Mouse (Mus musculus) lung, embryonic 15.5 days (tissue): ENCODE results near the gene Rhou. TPM values are rescaled to one million over a fixed set of nuclear protein-coding genes. Genes with fewer than 3 reads are reported as not detected.
A peak's percentile ranks its signal among the peaks of the same experiment; 100 is the strongest.
"Not testable (repeated sequence)": the region's sequence is repeated elsewhere in the genome, so short reads cannot be mapped to it uniquely, and the experiment has no call there.

Source experiments
- ATAC-seq: fragments of 200-750 bp; cut with Nextera tagmentation; 2 replicates; pipeline ENCODE4 v1.8.0; 2017; ENCODE audit warnings: moderate number of reproducible peaks, borderline replicate concordance; ENCODE audit not compliant: low FRiP score, low TSS enrichment; ENCODE audit errors: extremely low read depth
- H3K27ac ChIP-seq: fragments of 300-500 bp; sonication (generic); 2 replicates; pipeline ENCODE4 v1.5.1; 2015; ENCODE audit warnings: moderate library complexity, mild to moderate bottlenecking, inconsistent platforms
- H3K27me3 ChIP-seq: fragments of 300-500 bp; sonication (generic); 2 replicates; pipeline ENCODE4 v1.6.1; 2015; ENCODE audit warnings: inconsistent platforms
- H3K36me3 ChIP-seq: fragments of 300-500 bp; sonication (generic); 2 replicates; pipeline ENCODE4 v1.6.1; 2015; ENCODE audit warnings: inconsistent platforms
- H3K4me1 ChIP-seq: fragments of 300-500 bp; sonication (generic); 2 replicates; pipeline ENCODE4 v1.6.1; 2015; ENCODE audit warnings: inconsistent platforms
- H3K4me2 ChIP-seq: fragments of 300-500 bp; sonication (generic); 2 replicates; pipeline ENCODE4 v1.6.1; 2015; ENCODE audit warnings: inconsistent platforms, mild to moderate bottlenecking, moderate library complexity
- H3K4me3 ChIP-seq: fragments of 300-500 bp; sonication (generic); 2 replicates; pipeline ENCODE4 v1.5.1; 2015; ENCODE audit warnings: mild to moderate bottlenecking, inconsistent platforms
- H3K9ac ChIP-seq: fragments of 300-500 bp; sonication (generic); 2 replicates; pipeline ENCODE4 v1.6.1; 2015; ENCODE audit warnings: inconsistent platforms
- H3K9me3 ChIP-seq: fragments of 300-500 bp; sonication (generic); 2 replicates; pipeline ENCODE4 v1.6.1; 2016; ENCODE audit warnings: inconsistent platforms
- WGBS: fragments of 180-500 bp; shearing (Covaris S2); methylation state at CpG from one replicate; pipeline ENCODE4 v1.1.7; 2015; 5-methylcytosine and 5-hydroxymethylcytosine counted together
- polyA plus RNA-seq: library from polyadenylated mRNA; unstranded; fragments of >200 nt; fragmentation: Nextera tagmentation; extraction: Ambion mirVana; gene quantifications from 2 replicates; pipeline ENCODE4 v1.2.1, GENCODE M21; 2015

Gene Rhou
- polyA plus RNA-seq, result 7.9 and 9.3 TPM in 2 replicates

DNA sequence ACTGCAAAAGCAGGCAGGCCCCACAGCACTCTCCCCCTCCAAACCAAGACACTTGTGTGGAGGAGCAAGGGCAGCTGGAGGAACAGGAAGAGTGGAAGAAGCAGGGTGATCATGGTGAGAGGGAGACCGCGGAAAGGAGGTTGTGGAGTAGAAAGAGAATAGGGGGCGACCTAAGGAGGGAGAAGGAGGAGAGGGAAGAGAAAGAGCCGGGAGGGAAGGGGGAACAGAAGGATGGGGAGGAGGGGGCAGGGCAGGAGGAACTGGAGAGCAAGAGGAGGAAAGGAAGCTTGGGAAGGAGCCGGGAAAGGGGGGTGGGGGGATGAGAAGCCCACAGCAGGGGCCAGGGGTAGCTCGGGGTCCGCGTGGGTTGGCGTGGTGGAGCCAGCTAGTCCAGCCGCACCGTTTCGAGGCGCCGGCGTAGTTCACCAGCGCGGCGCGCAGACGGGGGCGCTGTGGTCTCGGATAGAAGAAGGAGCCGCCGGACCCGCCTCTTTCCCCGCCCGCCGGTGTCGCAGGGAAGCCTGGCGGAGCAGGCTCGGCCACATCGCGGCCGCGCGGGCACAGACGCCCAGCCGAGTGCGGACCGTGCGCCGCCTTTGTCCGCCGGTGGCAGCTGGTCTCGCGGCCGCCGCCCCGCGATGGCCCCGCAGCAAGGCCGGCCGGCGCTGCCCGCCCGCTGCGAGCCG is at the start of gene Rhou:
Gene Rhou, plus strand, starts transcription at position 622 of the 686 bp plus-strand sequence.
- peak; percentile 75 for ATAC-seq
- Histone ChIP-seq H3K27ac (peak within 1 kb of the TSS; percentile 85), H3K4me1 (peaks cover 62% of the 10 kb centered on the region), H3K27me3 (no peaks in the 10 kb centered on the region), H3K4me3 (peak within 1 kb of the TSS; percentile 70), H3K36me3 (peaks cover 20% of the 10 kb centered on the region), H3K4me2 (peak within 1 kb of the TSS; percentile 68), H3K9me3 (no peaks in the 10 kb centered on the region), H3K9ac (peak within 1 kb of the TSS; percentile 74)
- 0% methylated on average over 43 of the region's 58 CpGs for WGBS

DNA sequence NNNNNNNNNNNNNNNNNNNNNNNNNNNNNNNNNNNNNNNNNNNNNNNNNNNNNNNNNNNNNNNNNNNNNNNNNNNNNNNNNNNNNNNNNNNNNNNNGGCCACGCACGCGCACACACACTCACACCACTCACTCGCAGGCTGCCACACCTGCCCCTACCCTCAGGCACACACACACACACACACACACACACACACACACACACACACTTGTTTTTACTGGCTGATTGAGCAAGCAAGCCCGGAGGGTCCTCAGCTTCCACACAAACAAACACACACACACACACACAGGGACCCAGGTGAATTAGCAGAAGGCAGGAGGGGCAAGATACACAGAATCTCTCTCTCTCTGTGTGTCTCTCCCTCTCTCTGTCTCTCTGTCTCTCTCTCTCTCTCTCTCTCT is 41.1 kb upstream of the Rhou start:
- H3K4me1 ChIP-seq, H3K9me3 ChIP-seq: not testable (repeated sequence)
- WGBS, result 93% methylated on average over 2 of the region's 5 CpGs

GRCm38 (mm10) chr8:123623523-123623922 is 30.2 kb upstream of the Rhou start:
- WGBS, result no CpG with 5 or more reads among the region's 39 CpGs
- H3K4me2 ChIP-seq, H3K4me1 ChIP-seq, H3K9ac ChIP-seq, H3K27ac ChIP-seq, H3K36me3 ChIP-seq, H3K4me3 ChIP-seq, H3K9me3 ChIP-seq, ATAC-seq: not testable (repeated sequence)
- H3K27me3 ChIP-seq, result peaks cover 31% of the 10 kb centered on the region

More for the DNA sequence above, 41.1 kb upstream of the Rhou start:
- H3K4me2 ChIP-seq, H3K36me3 ChIP-seq, H3K9ac ChIP-seq, H3K27ac ChIP-seq, H3K4me3 ChIP-seq, H3K27me3 ChIP-seq, ATAC-seq: not testable (repeated sequence)

DNA sequence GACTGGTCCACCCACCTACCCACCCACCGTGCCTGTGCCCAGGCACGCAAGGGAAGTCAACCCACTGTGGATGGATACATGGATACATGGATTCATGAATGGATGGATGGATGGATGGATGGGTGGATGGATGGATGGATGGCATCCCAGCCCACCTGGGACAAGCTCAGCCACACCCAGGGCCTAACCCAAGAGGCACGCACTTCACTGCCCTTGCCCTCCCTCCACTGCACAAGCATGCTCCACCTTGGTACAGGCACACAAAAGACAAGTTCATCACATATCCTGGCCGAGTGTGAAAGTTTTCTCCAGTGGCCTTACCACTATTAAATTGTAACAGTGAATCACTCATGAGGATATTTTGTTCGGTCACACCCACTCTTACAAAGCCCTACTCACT is 29.5 kb upstream of the Rhou start:
- 58% methylated on average over 5 of the region's 5 CpGs for WGBS
- no peaks in the 10 kb centered on the region for H3K9me3 ChIP-seq
- peaks cover 3% of the 10 kb centered on the region for H3K4me1 ChIP-seq
- H3K4me3 ChIP-seq, result no peak overlapping the region
- no peak overlapping the region for H3K9ac ChIP-seq
- H3K36me3 ChIP-seq, result no peaks in the 10 kb centered on the region
- no peak overlapping the region for H3K27ac ChIP-seq
- H3K27me3 ChIP-seq, result peaks cover 30% of the 10 kb centered on the region
- ATAC-seq, result no peak
- H3K4me2 ChIP-seq, result no peak overlapping the region

GRCm38 (mm10) chr8:123624702-123625101 is 29.0 kb upstream of the Rhou start:
- Histone ChIP-seq H3K4me2 (no peak overlapping the region), H3K27ac (no peak overlapping the region), H3K4me1 (peaks cover 6% of the 10 kb centered on the region), H3K9me3 (no peaks in the 10 kb centered on the region), H3K36me3 (no peaks in the 10 kb centered on the region), H3K9ac (no peak overlapping the region), H3K27me3 (peaks cover 35% of the 10 kb centered on the region), H3K4me3 (no peak overlapping the region)
- WGBS, result 55% methylated on average over 1 of the region's 1 CpGs
- ATAC-seq, result no peak

DNA sequence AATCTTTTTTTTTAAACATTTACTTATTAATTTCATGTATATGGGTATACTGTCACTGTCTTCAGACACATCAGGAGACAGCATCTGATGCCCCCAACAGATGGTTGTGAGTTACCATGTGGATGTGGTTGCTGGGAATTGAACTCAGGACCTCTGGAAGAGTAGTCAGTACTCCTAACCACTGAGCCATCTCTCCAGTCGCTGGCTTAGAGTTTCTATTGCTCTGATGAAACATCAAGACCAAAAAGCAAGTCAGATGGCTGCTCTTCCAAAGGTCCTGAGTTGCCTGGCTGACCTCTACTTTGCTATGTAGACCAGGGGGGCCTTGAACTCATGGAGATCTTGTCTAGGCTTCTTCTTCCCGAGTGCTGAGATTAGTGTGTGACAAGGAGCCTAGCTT is 28.0 kb upstream of the Rhou start:
- H3K27me3 ChIP-seq, result peaks cover 40% of the 10 kb centered on the region
- peaks cover 6% of the 10 kb centered on the region for H3K4me1 ChIP-seq
- WGBS, result 26% methylated on average over 2 of the region's 2 CpGs
- H3K36me3 ChIP-seq, result no peaks in the 10 kb centered on the region
- no peak for ATAC-seq
- H3K9me3 ChIP-seq, result no peaks in the 10 kb centered on the region
- H3K9ac ChIP-seq, result no peak overlapping the region
- H3K4me3 ChIP-seq, result no peak overlapping the region
- no peak overlapping the region for H3K4me2 ChIP-seq
- no peak overlapping the region for H3K27ac ChIP-seq

GRCm38 (mm10) chr8:123627410-123628147 is 26.1 kb upstream of the Rhou start:
- no peaks in the 10 kb centered on the region for H3K36me3 ChIP-seq
- H3K27ac ChIP-seq, result no peak overlapping the region
- no peaks in the 10 kb centered on the region for H3K9me3 ChIP-seq
- no peak overlapping the region for H3K4me2 ChIP-seq
- ATAC-seq, result no peak
- H3K27me3 ChIP-seq, result peaks cover 43% of the 10 kb centered on the region
- H3K4me1 ChIP-seq, result peaks cover 9% of the 10 kb centered on the region
- 54% methylated on average over 6 of the region's 6 CpGs for WGBS
- H3K9ac ChIP-seq, result no peak overlapping the region
- no peak overlapping the region for H3K4me3 ChIP-seq

GRCm38 (mm10) chr8:123628253-123628967 is 25.3 kb upstream of the Rhou start:
- no peak overlapping the region for H3K9ac ChIP-seq
- peak overlapping the region; percentile 28 for H3K4me3 ChIP-seq
- H3K27ac ChIP-seq, result no peak overlapping the region
- no peaks in the 10 kb centered on the region for H3K36me3 ChIP-seq
- H3K4me1 ChIP-seq, result peaks cover 9% of the 10 kb centered on the region
- peaks cover 43% of the 10 kb centered on the region for H3K27me3 ChIP-seq
- H3K4me2 ChIP-seq, result peak overlapping the region; percentile 51
- WGBS, result 2% methylated on average over 8 of the region's 8 CpGs
- H3K9me3 ChIP-seq, result no peaks in the 10 kb centered on the region
- ATAC-seq, result no peak

GRCm38 (mm10) chr8:123628968-123629755 is 24.6 kb upstream of the Rhou start:
- no peak overlapping the region for H3K9ac ChIP-seq
- peak overlapping the region; percentile 28 for H3K4me3 ChIP-seq
- H3K27me3 ChIP-seq, result peaks cover 42% of the 10 kb centered on the region
- no peaks in the 10 kb centered on the region for H3K9me3 ChIP-seq
- H3K36me3 ChIP-seq, result no peaks in the 10 kb centered on the region
- H3K4me1 ChIP-seq, result peaks cover 9% of the 10 kb centered on the region
- WGBS, result 7% methylated on average over 19 of the region's 19 CpGs
- no peak overlapping the region for H3K27ac ChIP-seq
- ATAC-seq, result no peak
- H3K4me2 ChIP-seq, result peak overlapping the region; percentile 51

DNA sequence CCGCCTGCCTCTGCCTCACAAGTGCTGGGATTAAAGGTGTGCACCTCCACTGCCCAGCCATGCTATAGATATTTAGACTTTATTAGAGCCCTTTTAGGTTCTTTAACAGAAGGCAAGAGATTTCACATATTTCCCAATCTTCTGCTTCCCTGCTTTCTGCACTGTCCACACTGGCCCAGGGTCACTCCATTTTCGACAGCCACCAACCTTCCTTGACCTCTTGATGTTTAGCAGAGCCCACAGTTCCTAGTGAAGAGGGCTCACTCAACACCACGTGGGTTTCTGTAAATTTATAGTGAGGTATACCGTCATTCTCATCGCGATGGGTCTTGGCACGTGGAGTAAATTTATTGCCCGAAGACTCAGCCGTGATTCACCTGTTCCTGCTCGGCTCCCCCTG is 23.7 kb upstream of the Rhou start:
- H3K9ac ChIP-seq, result no peak overlapping the region
- H3K36me3 ChIP-seq, result no peaks in the 10 kb centered on the region
- 55% methylated on average over 9 of the region's 10 CpGs for WGBS
- no peak for ATAC-seq
- peaks cover 34% of the 10 kb centered on the region for H3K27me3 ChIP-seq
- H3K4me2 ChIP-seq, result peak overlapping the region; percentile 44
- peaks cover 9% of the 10 kb centered on the region for H3K4me1 ChIP-seq
- no peak overlapping the region for H3K4me3 ChIP-seq
- no peaks in the 10 kb centered on the region for H3K9me3 ChIP-seq
- no peak overlapping the region for H3K27ac ChIP-seq

GRCm38 (mm10) chr8:123630841-123631251 is 22.9 kb upstream of the Rhou start:
- H3K4me3 ChIP-seq, result peak overlapping the region; percentile 22
- ATAC-seq, result no peak
- H3K36me3 ChIP-seq, result no peaks in the 10 kb centered on the region
- H3K27ac ChIP-seq, result no peak overlapping the region
- H3K27me3 ChIP-seq, result peaks cover 27% of the 10 kb centered on the region; the same call in 1 of the 2 replicates
- H3K9ac ChIP-seq, result no peak overlapping the region
- H3K9me3 ChIP-seq, result no peaks in the 10 kb centered on the region
- H3K4me1 ChIP-seq, result peaks cover 9% of the 10 kb centered on the region
- peak overlapping the region; percentile 44 for H3K4me2 ChIP-seq
- WGBS, result 23% methylated on average over 12 of the region's 12 CpGs
